Mouse (Mus musculus): ENCODE results near the gene Large2.

The Large2 gene

GRCm38 (mm10) chr2:92371971-92372690, 2.5 kb downstream of the Large2 start:
- DNase-seq: peak; percentile 48

GRCm38 (mm10) chr2:92370821-92371805, 3.6 kb downstream of the Large2 start:
- peak; percentile 47 for DNase-seq

- DNase-seq: peak; percentile 51
These were observed 4.3 kb downstream of the Large2 start for GRCm38 (mm10) chr2:92370375-92370774.

GRCm38 (mm10) chr2:92367383-92368029, 7.2 kb downstream of the Large2 start:
- no peak for DNase-seq

- no peak for DNase-seq
These were observed 9.1 kb downstream of the Large2 start for GRCm38 (mm10) chr2:92365568-92365967.

GRCm38 (mm10) chr2:92364086-92364485, 10.6 kb downstream of the Large2 start:
- no peak for DNase-seq

- DNase-seq: no peak
These were observed 12.0 kb downstream of the Large2 start for GRCm38 (mm10) chr2:92362571-92363228.

GRCm38 (mm10) chr2:92361795-92362194, 12.9 kb downstream of the Large2 start:
- DNase-seq: no peak

- no peak for DNase-seq
These were observed 13.8 kb downstream of the Large2 start for GRCm38 (mm10) chr2:92360893-92361292.

- DNase-seq: peak; percentile 59
These were observed 14.4 kb downstream of the Large2 start for GRCm38 (mm10) chr2:92360186-92360823.

- DNase-seq: peak; percentile 48
These were observed 15.4 kb downstream of the Large2 start for GRCm38 (mm10) chr2:92359301-92359700.

GRCm38 (mm10) chr2:92354224-92354623, 20.4 kb downstream of the Large2 start:
- DNase-seq: no peak

GRCm38 (mm10) chr2:92353402-92353801, 21.3 kb downstream of the Large2 start:
- no peak for DNase-seq

GRCm38 (mm10) chr2:92350686-92351085, 24.0 kb downstream of the Large2 start:
- no peak for DNase-seq

- no peak for DNase-seq
These were observed 24.9 kb downstream of the Large2 start for GRCm38 (mm10) chr2:92349589-92350425.

- no peak for DNase-seq
These were observed 27.5 kb downstream of the Large2 start for GRCm38 (mm10) chr2:92347191-92347590.

- DNase-seq: no peak
These were observed 32.3 kb downstream of the Large2 start for GRCm38 (mm10) chr2:92342418-92342817.

GRCm38 (mm10) chr2:92331871-92332270, 42.8 kb downstream of the Large2 start:
- DNase-seq: no peak

GRCm38 (mm10) chr2:92331410-92331809, 43.3 kb downstream of the Large2 start:
- DNase-seq: peak; percentile 40

- DNase-seq: peak; percentile 61
These were observed 43.8 kb downstream of the Large2 start for GRCm38 (mm10) chr2:92330840-92331239.

- DNase-seq: no peak
These were observed 46.5 kb downstream of the Large2 start for GRCm38 (mm10) chr2:92328206-92328605.

Measured in cerebellum, adult 9-10 months (tissue).